Mouse (Mus musculus) ovary, adult 2 months (tissue): ENCODE data around the gene Catsperb. TPM values are rescaled to one million over a fixed set of nuclear protein-coding genes. Genes with fewer than 3 reads are reported as not detected.

Experiments used
- polyA plus RNA-seq: library from polyadenylated mRNA; depleted of rRNA; stranded (reverse); fragments of >200 nt; gene quantifications from 2 replicates; pipeline ENCODE4 v1.2.3, GENCODE M21; 2012; rRNA removed

Catsperb gene
- polyA plus RNA-seq = not detected in 2 replicates

GRCm38 (mm10) chr12:101404353-101404752, at the start of gene Catsperb:
Gene Catsperb, plus strand, starts transcription at chr12:101404653.

